Mouse (Mus musculus): ENCODE results near the gene Nudc. TPM values are rescaled to one million over a fixed set of nuclear protein-coding genes. Genes with fewer than 3 reads are reported as not detected.
"Not testable (repeated sequence)": the region's sequence is repeated elsewhere in the genome, so short reads cannot be mapped to it uniquely, and the experiment has no call there.

Nudc gene
- total RNA-seq, 2 experiments from 2014 or later: 143 to 156 TPM

GRCm38 (mm10) chr4:133521502-133521901, 24.3 kb downstream of the Nudc start:
- no peak for TF ChIP-seq CTCF (IDR thresholded peaks at IDR 0.05)
- intact Hi-C loops (cut with DNase I): no loop called here
- H3K4me3 ChIP-seq: no peak overlapping the region
- no peak for DNase-seq (ENCODE audit: extremely low spot score in 1 of 2, low spot score in 2 of 2)
- H3K27ac ChIP-seq: no peak overlapping the region

- TF ChIP-seq CTCF (IDR thresholded peaks at IDR 0.05): no peak
- Histone ChIP-seq H3K27ac (no peak overlapping the region), H3K4me3 (no peak overlapping the region)
- intact Hi-C loops (cut with DNase I): no loop called here
- DNase-seq (ENCODE audit: extremely low spot score in 1 of 2, low spot score in 2 of 2): no peak
Observed at GRCm38 (mm10) chr4:133519369-133519665, 26.5 kb downstream of the Nudc start.

DNA sequence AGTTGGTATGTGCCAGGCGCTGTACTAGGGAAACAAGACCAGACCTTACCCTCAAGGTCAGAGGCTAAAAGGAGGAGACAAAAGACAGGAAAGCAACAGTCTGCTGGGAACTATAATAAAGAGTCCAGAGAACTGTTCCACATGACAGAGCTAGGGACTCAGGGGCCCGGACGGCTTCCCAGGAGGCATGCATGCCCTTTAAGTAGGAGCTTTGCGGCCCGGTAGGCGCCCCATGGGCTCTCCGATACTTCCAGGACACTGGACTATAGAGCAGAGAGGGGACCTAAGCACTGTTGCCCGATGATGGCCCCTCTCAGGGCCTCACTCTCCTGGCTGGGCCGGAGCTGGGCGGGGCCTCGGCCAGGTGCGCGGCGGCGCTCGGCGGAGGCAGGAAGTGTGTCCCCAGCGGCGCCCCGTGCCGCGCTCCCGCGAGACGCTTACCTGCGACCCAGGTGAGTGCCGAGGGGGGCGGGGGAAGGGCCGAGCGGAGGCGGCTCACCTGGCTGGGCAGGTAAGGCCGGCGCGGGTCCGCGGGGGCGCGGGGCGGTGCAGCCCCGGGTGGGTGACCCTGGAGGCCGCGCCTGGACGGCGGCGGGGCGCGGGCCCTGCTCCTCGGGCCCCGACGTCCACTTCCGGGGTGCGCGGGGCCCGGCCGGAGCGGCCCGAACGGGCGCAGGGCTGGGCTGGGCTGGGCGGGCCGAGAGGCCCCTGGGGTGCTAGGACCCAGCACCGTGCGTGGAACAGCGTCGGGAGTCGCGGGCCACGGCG, 27.0 kb downstream of the Nudc start, which contains the start of gene Kdf1:
Gene Kdf1, plus strand, starts transcription at position 363 of the 768 bp plus-strand sequence.
- H3K27ac ChIP-seq: no peak within 1 kb of the TSS
- intact Hi-C loops (cut with DNase I): no loop called here
- no peak within 1 kb of the TSS for H3K4me3 ChIP-seq
- TF ChIP-seq CTCF (IDR thresholded peaks at IDR 0.05): no peak
- DNase-seq (ENCODE audit: extremely low spot score in 1 of 2, low spot score in 2 of 2): no peak

DNA sequence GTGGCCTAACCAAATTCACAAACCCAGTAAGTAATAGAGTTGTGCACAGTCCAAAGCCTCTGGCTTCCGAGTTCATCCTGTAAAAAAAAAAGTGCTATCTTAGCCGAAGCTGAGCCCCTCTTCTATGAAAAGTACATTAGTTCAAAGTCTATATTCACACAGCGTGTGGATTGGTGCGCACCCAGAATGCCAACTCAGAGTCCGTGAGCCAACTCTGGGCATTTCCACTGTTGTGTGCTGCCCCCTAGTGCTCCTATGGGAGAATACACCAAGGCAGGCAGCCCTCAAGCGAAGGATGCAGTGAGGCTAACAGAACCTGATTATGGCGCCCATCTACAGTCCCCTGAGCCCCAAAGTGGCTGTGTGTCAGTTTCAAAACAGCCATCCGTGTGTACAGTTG, 32.8 kb downstream of the Nudc start:
- peak; percentile 90 for TF ChIP-seq CTCF (IDR thresholded peaks at IDR 0.05)
- intact Hi-C loops (cut with DNase I): loop anchor here (1.0 kb wide), 1 partner anchor 89 kb away; no protein-coding TSS in a partner anchor
- H3K4me3 ChIP-seq: no peak overlapping the region
- H3K27ac ChIP-seq: no peak overlapping the region
- DNase-seq (ENCODE audit: extremely low spot score in 1 of 2, low spot score in 2 of 2): peak; percentile 66 to 83

- H3K27ac ChIP-seq; intact Hi-C loops (cut with DNase I); DNase-seq (ENCODE audit: extremely low spot score in 1 of 2, low spot score in 2 of 2); H3K4me3 ChIP-seq: not testable (repeated sequence)
Observed at GRCm38 (mm10) chr4:133512511-133512910, 33.3 kb downstream of the Nudc start.

DNA sequence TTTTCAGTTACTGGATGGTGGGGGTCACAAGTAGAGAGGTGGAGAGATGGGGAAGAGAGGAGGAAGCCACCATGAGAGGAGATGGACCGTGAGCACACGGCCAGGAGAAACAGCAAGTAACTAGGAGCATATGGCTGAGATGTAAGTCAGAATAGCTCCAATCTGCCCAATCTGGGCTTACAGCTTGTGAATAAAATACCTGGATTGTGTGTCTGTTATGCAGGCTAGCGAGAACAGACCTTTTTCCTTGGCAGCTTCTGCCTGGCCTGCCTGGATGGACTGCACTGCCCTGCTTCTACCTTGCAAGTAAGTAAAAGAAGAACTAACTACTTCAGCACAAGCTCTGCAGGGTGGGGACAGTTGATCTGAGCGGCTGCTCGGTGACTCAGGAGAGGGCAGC, 34.7 kb downstream of the Nudc start:
- no peak overlapping the region for H3K27ac ChIP-seq
- intact Hi-C loops (cut with DNase I): no loop called here
- H3K4me3 ChIP-seq: no peak overlapping the region
- DNase-seq (ENCODE audit: extremely low spot score in 1 of 2, low spot score in 2 of 2): no peak
- TF ChIP-seq CTCF (IDR thresholded peaks at IDR 0.05): no peak

DNA sequence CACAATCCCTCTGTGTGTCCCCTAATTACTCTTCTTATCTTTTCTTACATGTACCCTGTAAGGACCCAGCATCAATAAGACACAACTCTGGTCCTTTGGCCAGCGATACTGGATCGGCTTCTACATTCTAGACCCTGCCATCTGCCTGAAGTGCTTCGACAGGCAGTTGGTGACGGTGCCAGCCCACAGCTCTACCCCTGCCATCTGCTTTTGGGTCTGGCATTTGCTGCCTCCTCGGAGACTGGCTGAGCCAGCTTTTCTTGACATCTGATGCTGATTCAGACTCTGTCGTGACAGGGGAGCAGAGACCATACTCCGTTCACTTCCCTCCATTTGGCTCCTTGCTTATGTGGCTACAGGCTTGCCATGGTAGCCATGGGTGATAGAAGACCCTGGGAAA, 36.8 kb downstream of the Nudc start:
- H3K27ac ChIP-seq: no peak overlapping the region

DNA sequence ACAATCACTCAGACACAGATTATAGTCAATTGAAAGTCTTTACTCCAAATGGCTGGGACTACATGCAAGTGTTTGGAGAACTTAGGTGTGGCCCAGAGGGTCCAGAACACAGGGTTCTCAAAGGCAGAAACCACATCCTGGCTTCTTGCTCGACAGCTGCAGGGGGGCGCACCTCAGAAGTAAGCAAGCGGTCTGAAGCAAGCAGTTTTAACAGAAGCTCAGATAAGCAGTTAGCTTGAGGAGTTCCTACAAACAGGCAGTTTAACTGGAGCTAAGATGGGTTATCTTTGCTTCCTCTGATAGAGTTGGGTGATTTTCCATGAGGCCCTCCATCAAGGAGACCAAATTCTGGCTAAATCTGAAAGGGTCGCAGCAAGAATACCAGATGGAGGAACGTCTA, 39.2 kb downstream of the Nudc start:
- no peak for DNase-seq (ENCODE audit: extremely low spot score in 1 of 2, low spot score in 2 of 2)
- no peak for TF ChIP-seq CTCF (IDR thresholded peaks at IDR 0.05)
- Histone ChIP-seq H3K27ac (no peak overlapping the region), H3K4me3 (no peak overlapping the region)
- intact Hi-C loops (cut with DNase I): no loop called here

More for the DNA sequence above, 36.8 kb downstream of the Nudc start:
- TF ChIP-seq CTCF (IDR thresholded peaks at IDR 0.05): no peak
- H3K4me3 ChIP-seq: no peak overlapping the region
- intact Hi-C loops (cut with DNase I): no loop called here
- peak in 1 of 2 experiments; percentile 38 for DNase-seq (ENCODE audit: extremely low spot score in 1 of 2, low spot score in 2 of 2)

GRCm38 (mm10) chr4:133504755-133505485, 40.9 kb downstream of the Nudc start:
- no peak; the same call in 1 of the 2 replicates for TF ChIP-seq CTCF (IDR thresholded peaks at IDR 0.05)
- H3K4me3 ChIP-seq: no peak overlapping the region
- no peak for DNase-seq (ENCODE audit: extremely low spot score in 1 of 2, low spot score in 2 of 2)
- intact Hi-C loops (cut with DNase I): no loop called here
- no peak overlapping the region for H3K27ac ChIP-seq

- DNase-seq (ENCODE audit: extremely low spot score in 1 of 2, low spot score in 2 of 2): no peak
- Histone ChIP-seq H3K4me3 (no peak overlapping the region), H3K27ac (no peak overlapping the region)
- intact Hi-C loops (cut with DNase I): no loop called here
- TF ChIP-seq CTCF (IDR thresholded peaks at IDR 0.05): no peak
Observed at GRCm38 (mm10) chr4:133504300-133504699, 41.5 kb downstream of the Nudc start.

DNA sequence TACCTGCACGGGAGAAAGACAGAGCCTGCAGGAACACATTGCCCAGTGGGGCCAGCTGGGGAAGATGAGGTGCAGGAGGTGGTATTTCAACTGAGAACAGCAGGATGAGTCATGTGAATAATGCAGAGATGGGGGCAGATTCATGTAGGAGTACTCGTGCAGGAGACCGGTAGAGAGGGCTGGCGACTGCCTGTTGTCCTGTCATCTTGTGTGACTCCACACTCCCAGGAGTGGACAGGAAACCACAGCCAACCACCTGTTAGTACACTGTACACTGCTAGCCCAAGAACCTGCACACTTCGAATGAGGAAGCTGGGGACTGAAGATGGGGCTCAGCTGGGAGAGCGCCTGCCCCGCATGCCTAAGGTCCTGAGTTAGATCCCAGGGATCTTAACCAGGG, 44.3 kb downstream of the Nudc start:
- intact Hi-C loops (cut with DNase I): no loop called here
- no peak for TF ChIP-seq CTCF (IDR thresholded peaks at IDR 0.05)

DNA sequence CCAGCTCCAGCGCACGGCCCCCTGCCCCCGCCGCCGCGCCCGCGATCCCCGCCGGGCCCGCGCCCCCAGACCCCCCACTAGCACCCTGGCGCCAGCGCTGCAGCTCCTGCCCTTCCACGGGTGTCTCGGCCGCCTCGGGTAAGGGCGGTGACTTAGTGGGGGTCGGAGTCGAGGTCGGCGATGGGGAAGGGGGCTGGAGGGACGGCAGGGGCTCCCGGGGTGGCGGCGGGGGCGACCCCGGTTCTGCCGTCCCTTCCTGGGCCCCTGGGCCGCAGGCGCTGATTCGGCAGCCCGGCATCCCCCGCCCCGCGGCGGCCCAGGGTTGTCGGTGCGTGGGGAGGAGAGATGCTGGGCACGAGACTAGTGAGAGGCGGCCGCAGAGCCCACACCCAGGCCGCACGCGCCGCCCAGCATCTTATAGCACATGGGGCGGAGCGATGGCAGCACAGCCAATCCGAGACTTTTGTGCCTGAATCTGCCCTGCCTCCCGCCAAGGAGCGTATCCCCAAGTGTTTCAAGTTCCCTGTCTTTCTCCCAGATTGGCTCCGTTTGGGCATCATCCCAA, 47.6 kb downstream of the Nudc start, which contains the start of gene Trnp1:
Gene Trnp1, minus strand, starts transcription at position 391 of the 565 bp plus-strand sequence.
- peak; percentile 85 to 86 for DNase-seq (ENCODE audit: extremely low spot score in 1 of 2, low spot score in 2 of 2)

More for the DNA sequence above, 44.3 kb downstream of the Nudc start:
- Histone ChIP-seq H3K4me3 (no peak overlapping the region), H3K27ac (no peak overlapping the region)
- DNase-seq (ENCODE audit: extremely low spot score in 1 of 2, low spot score in 2 of 2): no peak

More for the DNA sequence above, 47.6 kb downstream of the Nudc start, which contains the start of gene Trnp1:
- no peak for TF ChIP-seq CTCF (IDR thresholded peaks at IDR 0.05)
- H3K4me3 ChIP-seq: peak within 1 kb of the TSS; percentile 66
- peak within 1 kb of the TSS; percentile 87 for H3K27ac ChIP-seq
- intact Hi-C loops (cut with DNase I): no loop called here
